Mouse (Mus musculus) right cerebral cortex, postnatal 4 days (tissue): Measurements from ENCODE around the gene Itpkc.
"Not testable (repeated sequence)": the region's sequence is repeated elsewhere in the genome, so short reads cannot be mapped to it uniquely, and the experiment has no call there.

ENCODE experiments used
- DNase-seq: peaks from one replicate; pipeline ENCODE4 v3.0.0-alpha.2; 2022

Itpkc gene

DNA sequence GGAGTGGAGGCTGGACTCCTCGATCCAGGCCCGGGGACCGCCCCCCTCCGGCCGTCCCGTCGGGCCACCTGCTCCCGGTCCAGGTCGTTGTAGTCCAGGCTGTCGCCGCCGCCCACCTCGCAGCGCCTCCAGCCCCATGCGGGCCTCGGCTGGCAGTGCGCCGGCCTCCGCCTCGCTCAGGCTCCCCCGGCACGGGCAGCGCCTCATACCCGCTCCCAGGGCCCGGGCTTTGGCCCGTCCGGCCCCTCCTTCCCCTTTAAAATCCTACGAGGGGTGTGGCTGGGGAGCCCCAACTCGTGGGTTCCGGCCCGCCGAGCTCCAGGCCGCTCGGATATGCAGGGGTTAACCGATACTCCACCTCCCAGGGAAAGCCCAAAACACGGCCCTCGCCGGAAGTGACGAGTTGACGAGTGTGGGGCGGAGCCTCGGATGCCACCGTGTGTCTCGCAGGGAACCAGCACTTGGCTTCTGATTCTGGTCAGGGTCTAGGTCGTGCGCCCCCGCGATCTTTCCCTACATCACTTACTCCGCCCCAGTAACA lies at the start of gene Itpkc:
Gene Itpkc, minus strand, starts transcription at position 381 of the 541 bp plus-strand sequence.
- DNase-seq: peak; percentile 84

DNA sequence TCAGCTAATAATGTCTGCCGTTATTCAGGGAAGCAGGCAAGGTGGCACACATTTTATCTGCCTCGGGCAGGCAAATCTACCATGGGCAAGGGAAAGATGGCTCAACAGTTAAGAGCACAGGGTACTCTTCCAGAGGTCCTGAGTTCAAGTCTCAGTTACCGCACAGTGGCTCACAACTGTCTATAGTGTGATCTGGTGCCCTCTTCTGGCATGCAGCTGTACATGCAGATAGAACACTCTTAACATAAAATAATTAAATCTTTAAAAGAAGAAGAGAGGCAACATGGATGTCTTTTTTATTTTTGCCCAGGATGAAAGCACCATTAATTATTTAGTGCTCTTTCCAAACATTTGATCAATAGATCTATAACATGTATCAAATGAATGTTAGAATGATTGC lies 48.7 kb upstream of the Itpkc start:
- DNase-seq: no peak

DNA sequence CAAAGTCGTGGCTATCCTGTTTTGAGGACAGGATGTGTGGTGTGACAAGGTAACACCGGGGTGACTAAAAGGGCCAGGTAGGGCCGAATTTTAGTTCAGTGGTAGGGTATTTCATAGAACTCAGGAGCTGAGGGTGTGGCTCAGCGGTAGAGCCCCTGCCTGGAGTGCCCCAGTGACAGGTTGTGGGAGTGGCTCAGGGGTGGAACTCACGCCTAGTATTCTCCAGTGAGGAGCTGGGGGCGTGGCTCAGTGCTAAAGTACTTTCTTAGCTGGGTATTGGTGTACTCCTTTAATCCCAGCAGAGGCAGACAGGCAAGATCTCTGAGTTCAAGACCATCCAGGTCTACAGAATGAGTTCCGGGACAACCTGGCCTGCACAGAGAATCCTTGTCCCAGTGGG lies 47.6 kb upstream of the Itpkc start:
- no peak for DNase-seq

GRCm38 (mm10) chr7:27274916-27275315 lies 46.5 kb upstream of the Itpkc start:
- no peak for DNase-seq

- DNase-seq: peak; percentile 56
Measured at GRCm38 (mm10) chr7:27273739-27274351, 45.4 kb upstream of the Itpkc start.

DNA sequence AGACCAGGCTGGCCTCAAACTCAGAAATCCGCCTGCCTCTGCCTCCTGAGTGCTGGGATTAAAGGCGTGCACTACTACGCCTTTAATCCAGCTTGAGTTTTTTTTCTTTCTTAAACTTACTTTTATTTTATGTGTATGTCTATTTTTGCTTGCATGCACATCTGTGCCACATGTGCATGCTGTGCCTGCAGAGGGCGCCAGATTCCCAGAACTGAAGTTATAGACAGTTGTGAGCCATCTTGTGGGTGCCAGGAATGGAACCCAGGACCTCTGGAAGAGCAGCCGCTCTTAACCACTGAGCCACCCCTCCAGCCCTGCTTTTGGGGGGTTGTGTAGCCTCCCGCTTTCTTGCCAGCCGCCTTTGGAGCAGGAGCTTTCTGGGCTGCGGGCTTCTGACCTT lies 43.0 kb upstream of the Itpkc start:
- no peak for DNase-seq

GRCm38 (mm10) chr7:27266515-27267128 lies 38.2 kb upstream of the Itpkc start:
- DNase-seq: no peak

DNA sequence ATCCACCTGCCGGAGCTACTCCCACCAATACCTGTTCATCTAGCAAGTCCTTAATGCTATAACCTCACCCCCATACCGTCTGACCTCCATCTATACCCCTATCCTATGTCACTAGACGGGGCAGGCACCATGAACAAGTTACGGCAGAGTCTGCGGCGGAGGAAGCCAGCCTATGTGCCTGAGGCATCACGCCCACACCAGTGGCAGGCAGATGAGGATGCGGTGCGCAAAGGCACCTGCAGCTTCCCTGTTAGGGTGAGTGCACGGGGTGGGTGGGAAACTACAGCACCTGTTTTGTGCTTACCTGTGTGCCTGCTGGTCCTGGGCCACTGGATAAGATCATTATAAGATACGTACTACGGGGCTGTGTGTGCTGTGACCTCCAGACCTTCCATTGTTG lies 36.3 kb upstream of the Itpkc start:
- DNase-seq: no peak

DNA sequence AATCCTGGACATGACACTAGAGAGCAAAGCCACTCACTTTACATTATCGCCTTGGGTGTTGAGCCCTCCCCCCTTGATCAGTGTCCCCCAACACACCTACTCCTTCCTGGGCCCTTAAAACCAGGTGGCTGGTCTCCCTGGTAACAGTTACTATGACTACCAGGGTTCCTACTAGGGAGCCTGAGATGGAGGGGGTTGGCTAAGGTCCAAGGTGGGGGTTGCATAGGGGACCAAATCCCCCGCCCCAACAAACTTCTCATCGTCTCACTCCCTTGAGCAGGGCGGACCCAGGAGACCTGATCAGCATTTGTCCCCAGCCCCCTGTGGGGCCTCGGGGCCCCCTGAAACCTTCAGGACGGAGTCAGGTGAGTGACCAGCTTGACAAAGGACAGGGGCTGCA lies 33.4 kb upstream of the Itpkc start:
- no peak for DNase-seq

- no peak for DNase-seq
Measured at GRCm38 (mm10) chr7:27260856-27261255, 32.4 kb upstream of the Itpkc start.

- no peak for DNase-seq
Measured at GRCm38 (mm10) chr7:27259771-27260170, 31.3 kb upstream of the Itpkc start.

GRCm38 (mm10) chr7:27259271-27259721 lies 30.8 kb upstream of the Itpkc start:
- DNase-seq: peak; percentile 50

- DNase-seq: peak; percentile 99
Measured at GRCm38 (mm10) chr7:27258205-27258899, 29.9 kb upstream of the Itpkc start, which contains the start of gene Numbl. Gene Numbl, plus strand, starts transcription at chr7:27258433.

DNA sequence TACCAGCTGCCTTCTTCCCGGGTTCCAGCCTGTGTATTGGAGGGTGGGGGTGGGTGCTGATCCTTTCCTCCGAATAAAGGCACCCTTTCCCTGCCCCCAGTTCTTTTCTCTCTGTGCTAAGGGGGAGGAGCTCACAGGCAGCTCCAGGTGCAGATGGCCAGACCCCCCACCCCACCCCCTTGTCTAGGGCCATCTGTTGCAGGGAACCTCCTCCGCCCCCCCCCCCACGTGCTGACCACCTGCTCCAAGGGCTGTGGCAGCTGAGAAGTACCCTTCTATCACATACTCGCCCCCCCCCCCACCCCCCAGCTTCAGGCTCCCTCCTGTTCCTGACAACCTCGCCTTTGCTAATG lies 29.4 kb upstream of the Itpkc start:
- no peak for DNase-seq

GRCm38 (mm10) chr7:27257046-27257851 lies 28.8 kb upstream of the Itpkc start:
- DNase-seq: peak; percentile 70

GRCm38 (mm10) chr7:27255721-27256120 lies 27.3 kb upstream of the Itpkc start:
- DNase-seq: no peak

GRCm38 (mm10) chr7:27251946-27252345 lies 23.5 kb upstream of the Itpkc start:
- DNase-seq: no peak

DNA sequence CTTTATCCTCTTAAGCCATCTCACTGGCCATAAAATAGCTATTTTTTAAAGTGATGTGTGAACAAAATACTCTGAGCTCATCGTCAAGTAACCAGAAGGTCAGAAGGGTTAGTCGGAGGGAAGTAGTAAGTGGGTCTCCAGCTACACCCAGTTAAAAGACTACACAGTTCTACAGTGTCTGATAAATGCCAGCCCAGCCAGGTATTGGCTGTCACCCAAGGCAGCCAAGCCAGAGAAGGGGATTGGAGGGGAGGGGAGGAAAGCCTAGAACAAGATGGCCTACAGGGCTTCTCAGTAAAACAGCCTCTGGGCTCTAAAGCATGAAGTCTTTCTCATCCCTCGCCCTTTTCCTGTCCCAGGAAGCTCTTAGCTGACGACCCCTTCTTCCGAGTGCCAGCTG lies 21.5 kb upstream of the Itpkc start:
- no peak for DNase-seq

DNA sequence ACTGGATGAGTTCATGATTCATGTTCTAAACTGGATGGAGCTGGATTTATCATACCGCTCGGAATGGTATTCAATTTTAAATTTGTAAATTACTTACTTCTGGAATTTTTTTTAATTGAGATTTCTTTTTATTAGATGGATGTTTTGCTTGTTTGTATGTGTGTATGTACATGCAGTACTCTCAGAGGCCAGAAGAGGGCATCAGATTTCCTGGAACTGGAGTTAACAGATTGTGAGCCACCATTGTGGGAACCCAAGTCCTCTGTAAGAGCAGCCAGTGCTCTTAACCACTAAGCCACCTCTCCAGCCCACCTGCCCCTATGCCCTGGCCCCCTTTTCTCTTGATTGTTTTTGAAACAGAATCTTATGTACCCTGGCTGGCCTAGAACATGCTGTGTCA lies 20.7 kb upstream of the Itpkc start:
- DNase-seq: no peak

GRCm38 (mm10) chr7:27244088-27244487 lies 15.6 kb upstream of the Itpkc start:
- not testable (repeated sequence) for DNase-seq

DNA sequence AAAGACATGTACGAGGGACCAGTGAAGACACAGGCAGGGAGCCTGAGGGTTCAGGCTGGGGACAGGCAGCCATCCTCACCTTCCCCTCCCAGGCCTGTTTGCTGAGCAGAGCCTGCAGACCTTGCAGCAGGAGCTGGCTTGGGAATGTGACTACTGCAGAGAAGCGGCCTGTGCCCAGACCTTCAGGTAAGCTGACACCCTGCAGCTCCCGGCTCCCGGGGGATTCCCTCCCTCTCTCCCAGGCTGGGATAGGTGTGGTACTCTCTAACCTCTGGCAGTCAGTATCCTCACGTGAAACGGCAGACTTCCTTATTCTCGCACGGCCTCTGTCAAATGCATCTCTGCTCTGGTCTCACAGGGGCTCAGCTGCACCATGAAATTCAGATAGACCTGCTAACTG lies 14.8 kb upstream of the Itpkc start:
- no peak for DNase-seq

DNA sequence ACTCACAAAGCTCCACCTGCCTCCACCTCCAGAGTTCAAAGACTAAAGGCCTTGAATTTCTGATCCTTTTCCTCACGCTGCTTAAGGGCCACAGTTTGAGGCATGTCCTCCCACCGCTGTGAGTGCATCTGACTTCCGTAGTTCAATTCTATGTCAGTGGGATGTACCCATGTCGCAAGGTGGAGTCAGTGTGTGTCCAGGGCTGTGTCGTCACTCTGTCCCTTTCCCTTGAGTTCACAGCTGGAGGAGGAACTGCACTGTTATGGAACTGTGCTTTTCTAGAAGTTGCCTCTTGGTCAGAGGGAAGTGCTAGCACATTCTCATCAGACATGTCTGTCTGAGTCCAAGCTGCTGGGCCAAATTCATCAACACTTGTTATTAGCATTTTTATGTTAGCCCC lies 10.1 kb upstream of the Itpkc start:
- no peak for DNase-seq

- DNase-seq: no peak
Measured at GRCm38 (mm10) chr7:27237527-27237926, 9.1 kb upstream of the Itpkc start.
